Mouse (Mus musculus) bone marrow macrophage, adult 2 months (primary cell): ENCODE data around the gene G0s2.

Experiments
- CTCF ChIP-seq: IDR thresholded peaks from 2 replicates; pipeline ENCODE4 v1.5.1; 2012; ENCODE audit warnings: low read depth, mild to moderate bottlenecking, low read length, moderate library complexity
- POLR2A ChIP-seq: IDR thresholded peaks from 2 replicates; pipeline ENCODE4 v1.6.1; 2012; ENCODE audit warnings: mild to moderate bottlenecking, low read depth, low read length, borderline replicate concordance

DNA sequence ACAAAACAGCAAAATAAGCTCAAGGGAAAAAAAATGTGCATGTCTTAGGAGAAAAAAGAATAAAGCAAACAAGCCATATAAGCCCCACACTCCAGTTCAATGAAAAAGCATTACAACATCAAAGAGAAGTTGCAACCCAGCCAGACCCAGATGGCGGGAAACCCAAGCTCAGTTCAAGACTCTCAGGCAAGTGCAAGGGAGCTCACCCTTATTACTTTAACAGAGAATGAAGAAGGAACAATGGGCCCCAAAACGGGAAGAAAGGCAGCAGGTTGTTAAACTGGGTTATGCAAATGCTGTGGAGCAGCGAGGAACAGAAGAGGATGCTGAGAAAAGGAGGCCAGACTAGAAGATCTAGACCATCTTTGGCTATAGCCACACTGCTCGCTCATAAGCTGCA lies 30.2 kb downstream of the G0s2 start:
- TF ChIP-seq POLR2A (no peak), CTCF (no peak)
